Mouse (Mus musculus) kidney, adult 2 months (tissue): Measurements from ENCODE around the gene Lamb1.

ENCODE experiments used
- CTCF ChIP-seq: fragments of 200-500 bp; conservative IDR thresholded peaks from 2 replicates; pipeline ENCODE4 v1.5.1; 2011; ENCODE audit warnings: low read depth, mild to moderate bottlenecking, control low read depth, low read length, moderate library complexity, mixed read lengths; ENCODE audit not compliant: insufficient read depth, insufficient read length
- POLR2A ChIP-seq: fragments of 200-500 bp; IDR thresholded peaks from one replicate; pipeline ENCODE4 v1.6.1; 2011; ENCODE audit warnings: low read depth, low read length, control low read depth

DNA sequence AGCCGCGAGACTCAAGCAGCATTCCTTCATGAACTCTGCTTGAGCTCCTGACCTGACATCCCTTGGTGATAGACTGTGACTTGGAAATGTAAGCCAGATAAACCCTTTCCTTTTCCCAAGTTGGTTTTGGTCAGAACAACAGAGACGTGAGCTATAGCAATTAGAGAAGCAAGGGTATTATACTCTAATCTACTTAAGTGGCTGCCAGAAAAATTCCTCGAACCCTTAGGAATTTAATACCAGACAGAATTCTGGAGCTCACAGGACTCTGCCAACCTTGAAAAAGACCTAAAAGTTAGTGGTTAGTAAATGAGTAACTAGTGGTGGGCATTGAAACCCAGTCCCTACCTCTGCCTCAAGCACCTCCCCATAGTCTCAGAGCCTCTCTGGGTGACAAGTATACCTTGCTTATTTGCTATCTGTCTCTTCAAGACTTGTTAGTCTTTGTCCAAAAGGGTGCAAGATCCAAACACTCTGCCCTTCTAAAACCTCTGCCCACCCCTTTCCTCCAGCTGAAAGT is 18.6 kb downstream of the Lamb1 start:
- TF ChIP-seq CTCF (no peak), POLR2A (no peak)
